Mouse (Mus musculus): ENCODE results near the gene 4930404H24Rik.
"Not testable (repeated sequence)": the region's sequence is repeated elsewhere in the genome, so short reads cannot be mapped to it uniquely, and the experiment has no call there.

The 4930404H24Rik gene

GRCm38 (mm10) chr2:153479486-153479885, 13.1 kb upstream of the 4930404H24Rik start:
- no peak for DNase-seq

GRCm38 (mm10) chr2:153481108-153481860, 11.3 kb upstream of the 4930404H24Rik start:
- no peak for DNase-seq

- no peak for DNase-seq
Measured at GRCm38 (mm10) chr2:153481861-153482120, 10.8 kb upstream of the 4930404H24Rik start.

GRCm38 (mm10) chr2:153483118-153483983, 9.2 kb upstream of the 4930404H24Rik start:
- peak; percentile 66 for DNase-seq

GRCm38 (mm10) chr2:153484071-153484470, 8.5 kb upstream of the 4930404H24Rik start:
- DNase-seq, result no peak

- no peak for DNase-seq
Measured at GRCm38 (mm10) chr2:153490116-153490515, 2.5 kb upstream of the 4930404H24Rik start.

GRCm38 (mm10) chr2:153490940-153491339, 1.6 kb upstream of the 4930404H24Rik start:
- no peak for DNase-seq

- no peak for DNase-seq
Measured at GRCm38 (mm10) chr2:153491512-153492178, 945 bp upstream of the 4930404H24Rik start.

- DNase-seq, result no peak
Measured at GRCm38 (mm10) chr2:153492179-153492517, 442 bp upstream of the 4930404H24Rik start.

GRCm38 (mm10) chr2:153493393-153493731, 772 bp downstream of the 4930404H24Rik start:
- DNase-seq, result no peak

GRCm38 (mm10) chr2:153493781-153494292, 1.2 kb downstream of the 4930404H24Rik start:
- DNase-seq, result no peak

GRCm38 (mm10) chr2:153494293-153494811, 1.8 kb downstream of the 4930404H24Rik start:
- peak; percentile 65 for DNase-seq

- DNase-seq, result not testable (repeated sequence)
Measured at GRCm38 (mm10) chr2:153495391-153495790, 2.8 kb downstream of the 4930404H24Rik start.

GRCm38 (mm10) chr2:153495818-153496217, 3.2 kb downstream of the 4930404H24Rik start:
- no peak for DNase-seq

- DNase-seq, result no peak
Measured at GRCm38 (mm10) chr2:153496301-153496700, 3.7 kb downstream of the 4930404H24Rik start.

- no peak for DNase-seq
Measured at GRCm38 (mm10) chr2:153496898-153497297, 4.3 kb downstream of the 4930404H24Rik start.

GRCm38 (mm10) chr2:153499154-153499553, 6.6 kb downstream of the 4930404H24Rik start:
- peak; percentile 38 for DNase-seq

GRCm38 (mm10) chr2:153506385-153506784, 13.8 kb downstream of the 4930404H24Rik start:
- DNase-seq, result peak; percentile 4

GRCm38 (mm10) chr2:153507969-153508368, 15.4 kb downstream of the 4930404H24Rik start:
- DNase-seq, result no peak

- peak; percentile 5 for DNase-seq
Measured at GRCm38 (mm10) chr2:153508405-153508804, 15.8 kb downstream of the 4930404H24Rik start.

- DNase-seq, result peak; percentile 8
Measured at GRCm38 (mm10) chr2:153509211-153510029, 16.8 kb downstream of the 4930404H24Rik start.

GRCm38 (mm10) chr2:153510136-153510535, 17.5 kb downstream of the 4930404H24Rik start:
- peak; percentile 47 for DNase-seq
